Mouse (Mus musculus) CH12.LX (cell line): ENCODE data around the gene Arid1a. TPM values are rescaled to one million over a fixed set of nuclear protein-coding genes. Genes with fewer than 3 reads are reported as not detected.

Experiments
- DNase-seq: peaks from one replicate; pipeline ENCODE4 v3.0.0-alpha.2; 2013; ENCODE audit errors: extremely low read depth
- H3K27ac ChIP-seq: 2 replicates; pipeline ENCODE4 v1.5.1; 2012; ENCODE audit warnings: low read depth, mild to moderate bottlenecking, control low read depth, moderate library complexity; ENCODE audit not compliant: insufficient read depth
- H3K27me3 ChIP-seq: replicated peaks from 2 replicates; pipeline ENCODE3; 2012; ENCODE audit warnings: inconsistent platforms
- H3K36me3 ChIP-seq, 2 experiments: replicated peaks in 1 of 2; 2 replicates each; pipeline versions ENCODE3 to v1.6.1; 2012; ENCODE audit warnings: inconsistent platforms in 1 of 2, low read length in 1 of 2, mild to moderate bottlenecking in 1 of 2, mixed read lengths in 1 of 2, moderate library complexity in 1 of 2; ENCODE audit not compliant: control insufficient read depth in 1 of 2, insufficient read depth in 1 of 2
- H3K4me1 ChIP-seq, 2 experiments: 2 replicates each; pipeline ENCODE4 v1.6.1; 2012; ENCODE audit warnings: inconsistent platforms in 1 of 2, moderate library complexity in 1 of 2; ENCODE audit not compliant: insufficient read depth in 2 of 2, control insufficient read depth in 1 of 2
- H3K4me2 ChIP-seq: 2 replicates; pipeline ENCODE4 v1.6.1; 2012; ENCODE audit warnings: low read depth, mild to moderate bottlenecking, control low read depth; ENCODE audit not compliant: poor library complexity, insufficient read depth, severe bottlenecking
- H3K4me3 ChIP-seq, 3 experiments: fragments of 150-350 bp in 1 of 3; sonication (generic) in 1 of 3; replicated peaks in 1 of 3; 2 replicates each; pipeline versions ENCODE3 to v1.5.1; 2011 to 2012; ENCODE audit warnings: low read depth in 2 of 3, low read length in 2 of 3, mild to moderate bottlenecking in 2 of 3, moderate library complexity in 2 of 3, control low read depth in 1 of 3, improper control_type of control experiment in 1 of 3, inconsistent platforms in 1 of 3, mixed read lengths in 1 of 3; ENCODE audit not compliant: poor library complexity in 1 of 3
- H3K79me2 ChIP-seq: replicated peaks from 2 replicates; pipeline ENCODE4 v1.6.1; 2012; ENCODE audit warnings: mild to moderate bottlenecking, moderate library complexity; ENCODE audit not compliant: control insufficient read depth, poor library complexity, insufficient read depth, severe bottlenecking; ENCODE audit errors: extremely low read depth
- H3K9ac ChIP-seq: 2 replicates; pipeline ENCODE4 v1.6.1; 2012; ENCODE audit warnings: low read depth, mild to moderate bottlenecking, control low read depth, moderate library complexity; ENCODE audit not compliant: insufficient read depth
- H3K9me3 ChIP-seq: replicated peaks from 2 replicates; pipeline ENCODE3; 2012; ENCODE audit warnings: low read length, inconsistent platforms, mixed read lengths
- BHLHE40 ChIP-seq: IDR thresholded peaks from 2 replicates; pipeline ENCODE4 v1.6.1; 2011; ENCODE audit warnings: mild to moderate bottlenecking, low read depth, low read length, improper control_type of control experiment
- CHD1 ChIP-seq: IDR thresholded peaks from 2 replicates; pipeline ENCODE4 v1.6.1; 2012; ENCODE audit warnings: low read depth, low read length, improper control_type of control experiment, inconsistent platforms
- CHD2 ChIP-seq: IDR thresholded peaks from 2 replicates; pipeline ENCODE4 v1.6.1; 2011; ENCODE audit warnings: low read length, improper control_type of control experiment
- CTCF ChIP-seq, 2 experiments: IDR thresholded peaks in 1 of 2; conservative IDR thresholded peaks in 1 of 2; 2 replicates each; pipeline ENCODE4 v1.5.1; 2011 to 2012; ENCODE audit warnings: low read depth in 2 of 2, low read length in 2 of 2, improper control_type of control experiment in 1 of 2, inconsistent platforms in 1 of 2, mild to moderate bottlenecking in 1 of 2, moderate library complexity in 1 of 2
- E2F4 ChIP-seq: IDR thresholded peaks from 2 replicates; pipeline ENCODE4 v1.6.1; 2011; ENCODE audit warnings: low read depth, low read length, improper control_type of control experiment; ENCODE audit not compliant: insufficient replicate concordance
- ELF1 ChIP-seq: IDR thresholded peaks from 2 replicates; pipeline ENCODE4 v1.6.1; 2014; ENCODE audit warnings: low read depth, mild to moderate bottlenecking, inconsistent platforms, low read length, improper control_type of control experiment
- EP300 ChIP-seq: IDR thresholded peaks from 2 replicates; pipeline ENCODE4 v1.6.1; 2011; ENCODE audit warnings: low read length, improper control_type of control experiment
- ETS1 ChIP-seq: conservative IDR thresholded peaks from 2 replicates; pipeline ENCODE4 v1.6.1; 2012; ENCODE audit warnings: low read depth, mild to moderate bottlenecking, inconsistent platforms, low read length, improper control_type of control experiment, moderate library complexity
- GABPA ChIP-seq: IDR thresholded peaks from 2 replicates; pipeline ENCODE4 v1.6.1; 2012; ENCODE audit warnings: low read depth, low read length, improper control_type of control experiment, inconsistent platforms; ENCODE audit not compliant: insufficient replicate concordance
- HCFC1 ChIP-seq: IDR thresholded peaks from 2 replicates; pipeline ENCODE4 v1.6.1; 2012; ENCODE audit warnings: low read depth, mild to moderate bottlenecking, inconsistent platforms, low read length, improper control_type of control experiment
- IRF4 ChIP-seq: IDR thresholded peaks from 2 replicates; pipeline ENCODE4 v1.6.1; 2014; ENCODE audit warnings: low read depth, mild to moderate bottlenecking, inconsistent platforms, low read length, improper control_type of control experiment
- JUN ChIP-seq: IDR thresholded peaks from 2 replicates; pipeline ENCODE4 v1.6.1; 2011; ENCODE audit warnings: low read depth, mild to moderate bottlenecking, low read length, improper control_type of control experiment, moderate library complexity; ENCODE audit not compliant: insufficient read depth
- JUND ChIP-seq: conservative IDR thresholded peaks from 2 replicates; pipeline ENCODE4 v1.6.1; 2011; ENCODE audit warnings: low read depth, low read length, improper control_type of control experiment
- KAT2A ChIP-seq: IDR thresholded peaks from 2 replicates; pipeline ENCODE4 v1.6.1; 2012; ENCODE audit warnings: low read length, improper control_type of control experiment, inconsistent platforms; ENCODE audit not compliant: insufficient replicate concordance
- MAFK ChIP-seq: IDR thresholded peaks from 2 replicates; pipeline ENCODE4 v1.6.1; 2011; ENCODE audit warnings: low read length, improper control_type of control experiment; ENCODE audit not compliant: insufficient replicate concordance
- MAX ChIP-seq: IDR thresholded peaks from 2 replicates; pipeline ENCODE4 v1.6.1; 2011; ENCODE audit warnings: low read length, improper control_type of control experiment
- MAZ ChIP-seq: IDR thresholded peaks from 2 replicates; pipeline ENCODE4 v1.6.1; 2012; ENCODE audit warnings: low read depth, mild to moderate bottlenecking, inconsistent platforms, low read length, improper control_type of control experiment, moderate library complexity
- MEF2A ChIP-seq: IDR thresholded peaks from 2 replicates; pipeline ENCODE4 v1.6.1; 2014; ENCODE audit warnings: low read depth, mild to moderate bottlenecking, inconsistent platforms, low read length, improper control_type of control experiment, borderline replicate concordance
- MXI1 ChIP-seq: IDR thresholded peaks from 2 replicates; pipeline ENCODE4 v1.6.1; 2011; ENCODE audit warnings: mild to moderate bottlenecking, low read depth, low read length, improper control_type of control experiment
- MYC ChIP-seq: IDR thresholded peaks from 2 replicates; pipeline ENCODE4 v1.6.1; 2011; ENCODE audit warnings: low read depth, mild to moderate bottlenecking, improper control_type of control experiment, low read length
- NELFE ChIP-seq: IDR thresholded peaks from 2 replicates; pipeline ENCODE4 v1.6.1; 2011; ENCODE audit warnings: low read depth, low read length, improper control_type of control experiment
- NRF1 ChIP-seq: IDR thresholded peaks from 2 replicates; pipeline ENCODE4 v1.6.1; 2014; ENCODE audit warnings: low read depth, mild to moderate bottlenecking, inconsistent platforms, low read length, improper control_type of control experiment, moderate library complexity
- PAX5 ChIP-seq: IDR thresholded peaks from 2 replicates; pipeline ENCODE4 v1.6.1; 2012; ENCODE audit warnings: low read length, inconsistent platforms, mixed read lengths
- POLR2A ChIP-seq: IDR thresholded peaks from 2 replicates; pipeline ENCODE4 v1.6.1; 2011; ENCODE audit warnings: low read depth, mild to moderate bottlenecking, improper control_type of control experiment, low read length
- POLR2AphosphoS2 ChIP-seq: IDR thresholded peaks from 2 replicates; pipeline ENCODE4 v1.6.1; 2011; ENCODE audit warnings: low read depth, low read length, improper control_type of control experiment
- RAD21 ChIP-seq: IDR thresholded peaks from 2 replicates; pipeline ENCODE4 v1.6.1; 2011; ENCODE audit warnings: low read depth, mild to moderate bottlenecking, low read length, improper control_type of control experiment, moderate library complexity
- RCOR1 ChIP-seq: conservative IDR thresholded peaks from 2 replicates; pipeline ENCODE4 v1.6.1; 2012; ENCODE audit warnings: low read depth, mild to moderate bottlenecking, inconsistent platforms, low read length, improper control_type of control experiment
- SIN3A ChIP-seq: IDR thresholded peaks from 2 replicates; pipeline ENCODE4 v1.6.1; 2012; ENCODE audit warnings: low read length, improper control_type of control experiment, inconsistent platforms
- SMC3 ChIP-seq: IDR thresholded peaks from 2 replicates; pipeline ENCODE4 v1.6.1; 2011; ENCODE audit warnings: low read depth, low read length, improper control_type of control experiment
- TBP ChIP-seq: conservative IDR thresholded peaks from 2 replicates; pipeline ENCODE4 v1.6.1; 2011; ENCODE audit warnings: low read depth, low read length, improper control_type of control experiment
- TCF12 ChIP-seq: IDR thresholded peaks from 2 replicates; pipeline ENCODE4 v1.6.1; 2014; ENCODE audit warnings: low read depth, mild to moderate bottlenecking, inconsistent platforms, low read length, improper control_type of control experiment
- UBTF ChIP-seq: IDR thresholded peaks from 2 replicates; pipeline ENCODE4 v1.6.1; 2012; ENCODE audit warnings: low read depth, mild to moderate bottlenecking, inconsistent platforms, low read length, improper control_type of control experiment, moderate library complexity
- USF1 ChIP-seq: IDR thresholded peaks from 2 replicates; pipeline ENCODE4 v1.6.1; 2014; ENCODE audit warnings: low read depth, mild to moderate bottlenecking, inconsistent platforms, low read length, improper control_type of control experiment
- USF2 ChIP-seq: conservative IDR thresholded peaks from 2 replicates; pipeline ENCODE4 v1.6.1; 2011; ENCODE audit warnings: low read depth, low read length, improper control_type of control experiment
- ZC3H11A ChIP-seq: IDR thresholded peaks from 2 replicates; pipeline ENCODE4 v1.6.1; 2012; ENCODE audit warnings: low read depth, mild to moderate bottlenecking, inconsistent platforms, low read length, improper control_type of control experiment
- ZKSCAN1 ChIP-seq: IDR thresholded peaks from 2 replicates; pipeline ENCODE4 v1.6.1; 2012; ENCODE audit warnings: low read depth, inconsistent platforms, low read length, improper control_type of control experiment, borderline replicate concordance
- ZMIZ1 ChIP-seq: IDR thresholded peaks from 2 replicates; pipeline ENCODE4 v1.6.1; 2012; ENCODE audit warnings: low read depth, mild to moderate bottlenecking, inconsistent platforms, low read length, improper control_type of control experiment
- ZNF384 ChIP-seq: IDR thresholded peaks from 2 replicates; pipeline ENCODE4 v1.6.1; 2012; ENCODE audit warnings: low read depth, low read length, improper control_type of control experiment, inconsistent platforms
- dilution Hi-C: fragments of 300-500 bp; cut with MboI; formaldehyde crosslinking; loops from 2 replicates; pipeline ENCODE4 v1.14.3; 2020; ENCODE audit warnings: low sequenced_read_pairs; ENCODE audit not compliant: extremely low pct_unique_long_range_greater_than_20kb, extremely low pct_ligation_motif_present
- in situ Hi-C: fragments of 300-500 bp; cut with MboI; formaldehyde crosslinking; loops from 3 replicates; pipeline ENCODE4 v1.14.3; 2019; ENCODE audit warnings: low sequenced_read_pairs, low pct_ligation_motif_present, low pct_unique_long_range_greater_than_20kb, mixed read lengths
- polyA plus RNA-seq: library from polyadenylated mRNA; unstranded; fragments of >175 nt; gene quantifications from 2 replicates; pipeline ENCODE4 v1.2.1, GENCODE M21; 2012; ENCODE audit warnings: low read depth; ENCODE audit not compliant: insufficient read length
- total RNA-seq, 2 experiments: library from RNA; depleted of rRNA; stranded (reverse); fragments of 300-350 nt in 1 of 2; fragments of >200 nt in 1 of 2; gene quantifications; 2 replicates each; pipeline ENCODE4 v1.2.3; 2012 to 2014

Arid1a gene
- total and polyA plus RNA-seq, 3 experiments = 6.4 to 47.1 (median 19.1) TPM

DNA sequence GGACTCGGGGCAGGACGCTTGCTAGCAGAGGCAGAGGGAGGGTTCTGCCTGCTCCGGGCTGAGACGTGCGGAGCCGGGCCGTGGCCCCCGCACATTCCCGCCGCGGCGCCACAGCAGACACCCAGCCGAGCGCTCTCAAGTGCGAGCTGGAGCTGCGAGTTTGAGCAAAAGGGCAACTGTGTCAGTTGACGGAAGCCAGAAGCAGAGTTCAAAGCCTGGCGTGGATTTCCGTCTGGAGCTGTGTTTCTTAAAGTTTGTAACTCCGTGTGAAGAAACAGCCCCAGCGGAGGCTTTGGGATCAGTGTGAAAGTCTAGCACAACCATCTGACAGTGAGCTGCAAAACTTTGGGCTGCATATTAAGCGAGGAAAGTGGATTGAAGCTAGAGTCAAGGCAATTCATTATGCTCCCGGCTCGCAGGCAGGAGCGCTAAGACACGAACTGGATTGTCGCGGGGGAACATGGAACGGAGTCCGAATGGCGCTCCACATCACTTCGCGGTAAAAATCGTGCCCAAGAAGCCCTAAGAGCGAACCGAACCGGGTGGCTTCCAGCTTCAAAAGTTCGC is 783 bp upstream of the Arid1a start:
- H3K4me1 ChIP-seq = peaks cover 8 to 13% of the 10 kb centered on the region in 2 experiments; a peak in 3 of 4 replicates
- peaks cover 27% of the 10 kb centered on the region for H3K79me2 ChIP-seq
- dilution Hi-C loops (no loop called here), in situ Hi-C loops (loop anchor here (5.0 to 10.0 kb wide), 3 partner anchors 35 to 83 kb away; partner anchors contain the start of gene Pigv)
- no peaks in the 10 kb centered on the region for H3K9me3 ChIP-seq
- TF ChIP-seq MEF2A = no peak
- TF ChIP-seq ZC3H11A = no peak
- peak; percentile 47; the same call in 1 of the 2 replicates for TF ChIP-seq HCFC1
- peak; percentile 24 for TF ChIP-seq SMC3
- no peak for TF ChIP-seq TCF12
- peak; percentile 67 for TF ChIP-seq NELFE
- TF ChIP-seq GABPA = no peak
- TF ChIP-seq ZNF384 = no peak
- no peak for TF ChIP-seq MXI1
- no peak for TF ChIP-seq MAFK
- TF ChIP-seq CTCF (conservative IDR thresholded peaks at IDR 0.05 in 1 of 2, IDR thresholded peaks at IDR 0.05 in 1 of 2; ENCODE audit: low read depth in 2 of 2, low read length in 2 of 2) = no peak
- TF ChIP-seq ELF1 = peak; percentile 43; the same call in 1 of the 2 replicates
- TF ChIP-seq IRF4 = no peak
- 0 out of 2 replicates have a peak, but pooled peaks have one; percentile 36 for TF ChIP-seq BHLHE40
- TF ChIP-seq RAD21 = no peak
- TF ChIP-seq CHD2 = no peak; the same call in 1 of the 2 replicates
- TF ChIP-seq POLR2A = peak; percentile 72
- TF ChIP-seq MAX = peak; percentile 64; the same call in 1 of the 2 replicates
- TF ChIP-seq RCOR1 = no peak; the same call in 1 of the 2 replicates
- TF ChIP-seq ETS1 = no peak
- no peak for TF ChIP-seq NRF1
- TF ChIP-seq MYC = peak; percentile 52; the same call in 1 of the 2 replicates
- TF ChIP-seq SIN3A = peak; percentile 76
- TF ChIP-seq E2F4 = peak; percentile 87; the same call in 1 of the 2 replicates
- TF ChIP-seq ZKSCAN1 = no peak
- no peak for TF ChIP-seq KAT2A
- no peak for TF ChIP-seq USF1
- no peak for TF ChIP-seq JUN
- 0 out of 2 replicates have a peak, but pooled peaks have one; percentile 72 for TF ChIP-seq TBP
- TF ChIP-seq USF2 = no peak
- no peak; the same call in 1 of the 2 replicates for TF ChIP-seq MAZ
- TF ChIP-seq EP300 = no peak
- TF ChIP-seq CHD1 = no peak; the same call in 1 of the 2 replicates
- TF ChIP-seq POLR2AphosphoS2 = no peak
- TF ChIP-seq PAX5 = no peak
- peak; percentile 28; the same call in 1 of the 2 replicates for TF ChIP-seq UBTF
- no peak for TF ChIP-seq ZMIZ1
- TF ChIP-seq JUND = no peak
- peak overlapping the region; percentile 76 to 82 (median 81) for H3K4me3 ChIP-seq
- no peaks in the 10 kb centered on the region for H3K36me3 ChIP-seq
- H3K27me3 ChIP-seq = no peaks in the 10 kb centered on the region
- peak overlapping the region; percentile 87 for H3K9ac ChIP-seq
- H3K27ac ChIP-seq = peak overlapping the region; percentile 97
- DNase-seq = peak; percentile 94
- H3K4me2 ChIP-seq = peak overlapping the region; percentile 92
